Mouse (Mus musculus) lung, postnatal 0 days (tissue): ENCODE measurements around the gene Mthfr. TPM values are rescaled to one million over a fixed set of nuclear protein-coding genes. Genes with fewer than 3 reads are reported as not detected.
A peak's percentile ranks its signal among the peaks of the same experiment; 100 is the strongest.

Experiments used
- ATAC-seq: fragments of 200-750 bp; cut with Nextera tagmentation; 2 replicates; pipeline ENCODE4 v1.8.0; 2017; ENCODE audit warnings: moderate library complexity
- DNase-seq: peaks from one replicate; pipeline ENCODE4 v3.0.0-alpha.2; 2016; ENCODE audit warnings: low spot score
- H3K27ac ChIP-seq: fragments of 300-500 bp; sonication (generic); 2 replicates; pipeline ENCODE4 v1.5.1; 2014; ENCODE audit warnings: antibody characterized with exemption, mild to moderate bottlenecking, low read length, mixed read lengths
- H3K27me3 ChIP-seq: fragments of 300-500 bp; sonication (generic); replicated peaks from 2 replicates; pipeline ENCODE4 v1.6.1; 2014; ENCODE audit warnings: low read length, mixed read lengths; ENCODE audit not compliant: insufficient read depth
- H3K36me3 ChIP-seq: fragments of 300-500 bp; sonication (generic); 2 replicates; pipeline ENCODE4 v1.6.1; 2014; ENCODE audit warnings: low read length, mixed read lengths; ENCODE audit not compliant: insufficient read depth
- H3K4me1 ChIP-seq: fragments of 300-500 bp; sonication (generic); 2 replicates; pipeline ENCODE4 v1.6.1; 2014; ENCODE audit warnings: antibody characterized with exemption, low read depth, low read length, mixed read lengths; ENCODE audit not compliant: insufficient read depth
- H3K4me2 ChIP-seq: fragments of 300-500 bp; sonication (generic); replicated peaks from 2 replicates; pipeline ENCODE4 v1.6.1; 2014; ENCODE audit warnings: low read depth, mild to moderate bottlenecking, low read length, moderate library complexity, mixed read lengths
- H3K4me3 ChIP-seq: fragments of 300-500 bp; sonication (generic); 2 replicates; pipeline ENCODE4 v1.5.1; 2014; ENCODE audit warnings: low read depth, low read length
- H3K9ac ChIP-seq: fragments of 300-500 bp; sonication (generic); replicated peaks from 2 replicates; pipeline ENCODE4 v1.6.1; 2014; ENCODE audit warnings: low read depth, mild to moderate bottlenecking
- H3K9me3 ChIP-seq: fragments of 300-500 bp; sonication (generic); 2 replicates; pipeline ENCODE4 v1.6.1; 2016; ENCODE audit warnings: low read length, mixed read lengths
- CTCF ChIP-seq: IDR thresholded peaks from 2 replicates; pipeline ENCODE4 v1.5.1; 2016; ENCODE audit warnings: antibody characterized with exemption, mild to moderate bottlenecking
- EP300 ChIP-seq: IDR thresholded peaks from 2 replicates; pipeline ENCODE4 v1.6.1; 2016; ENCODE audit warnings: antibody characterized with exemption, mild to moderate bottlenecking, control low read depth
- WGBS: fragments of 180-500 bp; shearing (Covaris S2); extraction: QIAGEN DNeasy Blood & Tissue Kit; methylation state at CpG from one replicate; pipeline ENCODE4 v1.1.7; 2014; 5-methylcytosine and 5-hydroxymethylcytosine counted together
- polyA plus RNA-seq: library from polyadenylated mRNA; unstranded; fragments of >200 nt; fragmentation: Nextera tagmentation; extraction: Ambion mirVana; gene quantifications from 2 replicates; pipeline ENCODE4 v1.2.1, GENCODE M21; 2015

Gene Mthfr
- polyA plus RNA-seq, 1 experiment from 2014 or later: 14.0 TPM

- TF ChIP-seq EP300 (no peak), CTCF (no peak)
- 92% methylated on average over 8 of the region's 8 CpGs for WGBS
- H3K36me3 ChIP-seq: peaks cover 5% of the 10 kb centered on the region; the same call in 1 of the 2 replicates
- no peak for ATAC-seq
- peaks cover 9% of the 10 kb centered on the region for H3K4me1 ChIP-seq
- DNase-seq: no peak
- H3K4me2 ChIP-seq: no peak overlapping the region
- no peaks in the 10 kb centered on the region for H3K27me3 ChIP-seq
- no peak overlapping the region for H3K9ac ChIP-seq
- H3K4me3 ChIP-seq: no peak overlapping the region
- no peak overlapping the region for H3K27ac ChIP-seq
- H3K9me3 ChIP-seq: no peaks in the 10 kb centered on the region
These were observed 41.2 kb downstream of the Mthfr start for GRCm38 (mm10) chr4:148079944-148080596.

GRCm38 (mm10) chr4:148080597-148080973 is 41.7 kb downstream of the Mthfr start:
- H3K36me3 ChIP-seq: peaks cover 5% of the 10 kb centered on the region; the same call in 1 of the 2 replicates
- no peak overlapping the region for H3K4me2 ChIP-seq
- no peaks in the 10 kb centered on the region for H3K27me3 ChIP-seq
- H3K27ac ChIP-seq: no peak overlapping the region
- H3K9me3 ChIP-seq: no peaks in the 10 kb centered on the region
- ATAC-seq: no peak
- H3K9ac ChIP-seq: no peak overlapping the region
- TF ChIP-seq EP300: no peak
- TF ChIP-seq CTCF: no peak
- DNase-seq: no peak
- 89% methylated on average over 1 of the region's 1 CpGs for WGBS
- peaks cover 9% of the 10 kb centered on the region for H3K4me1 ChIP-seq
- H3K4me3 ChIP-seq: no peak overlapping the region

DNA sequence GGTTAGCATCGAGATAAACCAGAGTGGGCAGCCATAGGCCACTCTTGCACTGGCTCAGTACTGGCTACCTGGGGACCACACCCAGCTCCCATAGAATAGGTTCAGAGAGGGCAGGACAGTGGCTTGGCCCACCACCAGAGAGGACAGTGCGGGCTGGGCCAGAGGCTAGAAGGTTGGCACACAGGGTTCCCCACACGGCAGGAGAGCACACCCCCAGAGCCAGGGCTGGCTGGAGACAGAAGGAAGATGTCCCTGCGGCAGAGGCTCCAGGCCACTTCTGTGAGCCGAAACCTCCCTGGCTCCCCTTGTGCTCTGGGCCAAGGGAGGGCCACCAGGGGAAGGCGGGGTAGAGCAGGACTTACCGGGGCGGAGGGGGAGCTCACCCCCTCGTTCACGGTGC is 42.3 kb downstream of the Mthfr start:
- Histone ChIP-seq H3K9ac (no peak overlapping the region), H3K4me3 (no peak overlapping the region), H3K27me3 (no peaks in the 10 kb centered on the region), H3K4me1 (peaks cover 9% of the 10 kb centered on the region), H3K36me3 (peaks cover 5% of the 10 kb centered on the region; the same call in 1 of the 2 replicates), H3K27ac (no peak overlapping the region), H3K4me2 (no peak overlapping the region), H3K9me3 (no peaks in the 10 kb centered on the region)
- 83% methylated on average over 10 of the region's 10 CpGs for WGBS
- no peak for TF ChIP-seq EP300
- TF ChIP-seq CTCF: no peak
- ATAC-seq (no peak), DNase-seq (no peak)

DNA sequence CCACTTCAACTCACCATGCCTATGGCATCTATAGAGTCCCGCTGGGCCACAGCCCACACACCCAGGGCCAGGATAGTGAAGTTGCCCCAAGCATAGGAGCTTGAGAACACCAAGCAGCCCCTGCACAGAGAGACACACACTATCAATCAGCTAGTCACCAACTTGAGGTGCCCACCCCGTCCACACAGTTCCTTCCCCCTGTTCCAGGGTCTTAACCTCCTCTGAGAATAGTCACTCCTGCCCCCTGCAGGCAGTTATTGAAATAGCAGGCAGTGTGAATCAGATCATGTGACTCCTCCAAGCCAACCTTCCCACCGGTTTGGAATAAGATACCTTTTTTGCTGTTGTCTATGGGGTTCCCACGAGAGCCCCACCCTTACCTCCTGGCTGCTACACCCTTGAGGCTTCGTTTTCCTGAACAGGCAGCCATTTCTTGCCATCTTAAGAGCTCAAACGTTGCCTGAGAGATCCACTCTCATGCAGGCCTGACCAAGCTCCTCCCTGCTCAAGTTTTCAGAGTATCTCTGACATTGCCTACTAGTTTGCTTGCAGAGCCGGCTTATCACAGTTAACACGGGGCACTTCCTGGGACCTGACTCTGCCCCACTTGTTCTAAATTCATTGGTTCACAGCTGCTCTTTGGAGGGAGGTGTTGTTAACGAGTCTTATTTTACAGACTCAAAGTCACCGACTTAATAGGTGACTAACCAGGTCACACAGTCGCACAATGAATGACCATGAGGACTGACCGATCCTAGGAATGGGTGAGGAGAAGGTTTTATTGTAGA is 43.6 kb downstream of the Mthfr start:
- TF ChIP-seq EP300: no peak
- peak; percentile 81 for TF ChIP-seq CTCF
- peak; percentile 42 for DNase-seq
- H3K4me3 ChIP-seq: no peak overlapping the region
- no peak overlapping the region for H3K4me2 ChIP-seq
- no peaks in the 10 kb centered on the region for H3K27me3 ChIP-seq
- no peak overlapping the region for H3K27ac ChIP-seq
- peaks cover 5% of the 10 kb centered on the region; the same call in 1 of the 2 replicates for H3K36me3 ChIP-seq
- no peaks in the 10 kb centered on the region for H3K9me3 ChIP-seq
- ATAC-seq: no peak
- no peak overlapping the region for H3K9ac ChIP-seq
- peaks cover 16% of the 10 kb centered on the region for H3K4me1 ChIP-seq
- WGBS: 49% methylated on average over 12 of the region's 12 CpGs

GRCm38 (mm10) chr4:148083176-148083899 is 44.5 kb downstream of the Mthfr start:
- 0 out of 2 replicates have a peak overlapping the region, but pooled peaks have one; percentile 1 for H3K4me2 ChIP-seq

DNA sequence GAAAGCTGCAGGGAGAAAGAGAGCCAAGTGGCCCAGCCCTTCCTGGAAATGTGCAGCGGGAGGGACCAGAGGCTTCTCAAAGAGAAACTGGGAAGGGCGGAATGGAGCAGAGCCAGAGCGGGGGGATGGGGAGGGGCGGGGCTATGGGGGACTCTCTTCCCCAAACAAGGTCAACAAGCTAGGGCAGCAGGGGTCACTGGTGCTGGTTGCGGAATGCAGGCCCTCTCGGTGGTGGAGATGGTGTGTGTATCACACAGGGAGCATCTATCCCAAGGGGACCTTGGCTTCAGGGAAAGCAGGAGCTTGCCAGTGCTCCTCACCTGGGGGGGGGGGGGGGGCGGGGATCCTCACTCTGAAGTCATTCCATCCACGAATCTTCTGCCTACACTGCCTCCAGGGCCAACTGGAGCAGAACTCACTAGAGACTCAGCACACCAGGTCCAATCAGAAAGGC is 45.4 kb downstream of the Mthfr start:
- no peak for TF ChIP-seq CTCF
- TF ChIP-seq EP300: no peak; the same call in 1 of the 2 replicates
- peak; percentile 72 for DNase-seq
- WGBS: 8% methylated on average over 2 of the region's 8 CpGs
- peak; percentile 22 for ATAC-seq
- peaks cover 16% of the 10 kb centered on the region for H3K4me1 ChIP-seq
- no peaks in the 10 kb centered on the region for H3K27me3 ChIP-seq
- no peak overlapping the region for H3K27ac ChIP-seq
- no peaks in the 10 kb centered on the region for H3K9me3 ChIP-seq
- H3K4me3 ChIP-seq: no peak overlapping the region
- peaks cover 5% of the 10 kb centered on the region; the same call in 1 of the 2 replicates for H3K36me3 ChIP-seq
- no peak overlapping the region for H3K9ac ChIP-seq
- H3K4me2 ChIP-seq: no peak overlapping the region

More at GRCm38 (mm10) chr4:148083176-148083899, 44.5 kb downstream of the Mthfr start:
- ATAC-seq (no peak), DNase-seq (peak; percentile 50)
- H3K36me3 ChIP-seq: peaks cover 5% of the 10 kb centered on the region; the same call in 1 of the 2 replicates
- H3K27me3 ChIP-seq: no peaks in the 10 kb centered on the region
- WGBS: 52% methylated on average over 20 of the region's 21 CpGs
- no peak for TF ChIP-seq CTCF
- TF ChIP-seq EP300: no peak
- no peaks in the 10 kb centered on the region for H3K9me3 ChIP-seq
- peaks cover 16% of the 10 kb centered on the region for H3K4me1 ChIP-seq
- H3K9ac ChIP-seq: no peak overlapping the region
- H3K4me3 ChIP-seq: no peak overlapping the region
- H3K27ac ChIP-seq: no peak overlapping the region; the same call in 1 of the 2 replicates
